ENCODE assay signal across 11 mouse cellular contexts in genomic region chr10:28087341-28087740, GRCm38 (mm10). TPM values are rescaled to one million over a fixed set of nuclear protein-coding genes. Genes with fewer than 3 reads are reported as not detected.
DNase-seq lines count a peak whose midpoint lies in the region; ATAC-seq and TF ChIP-seq lines count a peak whose summit lies in the region.
"Had no signal": no experiment of that assay in that cellular context is flagged by ENCODE, and none has a peak within 500 bp of the region (broad histone marks: within the 10 kb centered on the region; RNA-seq: fewer than 3 reads in every experiment).

No protein-coding gene starts in this region.

- no peaks in the 10 kb centered on the region for H3K9me3 ChIP-seq in liver, postnatal 0 days (ENCODE audit: low read length)
- H3K9me3 ChIP-seq: heart, embryonic 10.5 days had no signal

- no peaks in the 10 kb centered on the region for H3K27me3 ChIP-seq in Patski
- no peaks in the 10 kb centered on the region for H3K27me3 ChIP-seq in liver, postnatal 0 days (ENCODE audit: insufficient read depth, low read length)

- 52% methylated on average over 6 of the region's 6 CpGs for WGBS in liver, postnatal 0 days (ENCODE audit: insufficient replicate concordance)

- peak; percentile 90 for ATAC-seq in Patski
- ATAC-seq in liver, postnatal 0 days: peak; percentile 90
- ATAC-seq in megakaryocyte-erythroid progenitor cell, adult 5-6 weeks (replicated peaks; ENCODE audit: low FRiP score, low TSS enrichment, poor library complexity, severe bottlenecking): no peak
- ATAC-seq: inflammation-experienced regulatory T-cells, adult 6 months had no signal

- CTCF ChIA-PET in Patski (lab: Charles Lee): interaction anchor here (1.3 kb wide), 1 partner anchor 9 kb away, joined by 6 read pairs; no protein-coding TSS in a partner anchor

- peak overlapping the region; percentile 79 for H3K27ac ChIP-seq in liver, postnatal 0 days (ENCODE audit: low read depth)
- H3K27ac ChIP-seq: heart, embryonic 10.5 days had no signal

- no peak for TF ChIP-seq EP300 in liver, postnatal 0 days (IDR thresholded peaks at IDR 0.05; ENCODE audit: low read depth)

- H3K4me1 ChIP-seq in liver, postnatal 0 days (ENCODE audit: insufficient read depth): peaks cover 2% of the 10 kb centered on the region; the same call in 1 of the 2 replicates

- H3K4me2 ChIP-seq in liver, postnatal 0 days (ENCODE audit: low read depth, low read length): no peak overlapping the region

- no peak for TF ChIP-seq CTCF in Patski (IDR thresholded peaks at IDR 0.05)
- TF ChIP-seq CTCF in liver, postnatal 0 days (IDR thresholded peaks at IDR 0.05; ENCODE audit: low read depth): no peak

- POLR2A ChIA-PET in Patski (lab: Charles Lee): no interaction called here

- peak; percentile 41 for DNase-seq in kidney, adult 11 months
- no peak for DNase-seq in kidney, postnatal 10 days
- DNase-seq in 3134 (ENCODE audit: extremely low read depth, insufficient read length, low spot score) (peak; percentile 35), Patski (ENCODE audit: low read depth, low spot score) (no peak)
- DNase-seq in liver, postnatal 0 days: peak; percentile 21
- DNase-seq in layer of hippocampus, adult 9-10 months (ENCODE audit: low spot score): no peak
- DNase-seq: cerebellum, adult 18-20 months; thymus, adult 18-20 months had no signal

- in situ Hi-C loops in Patski (cut with MboI; ENCODE audit: low pct_unique_long_range_greater_than_20kb): no loop called here

- no peak overlapping the region for H3K9ac ChIP-seq in liver, postnatal 0 days (replicated peaks)

- no peak overlapping the region for H3K4me3 ChIP-seq in liver, postnatal 0 days (ENCODE audit: low read depth, low read length)
- H3K4me3 ChIP-seq: heart, embryonic 10.5 days had no signal

- H3K36me3 ChIP-seq in liver, postnatal 0 days (replicated peaks; ENCODE audit: insufficient read depth, low read length): no peaks in the 10 kb centered on the region
- H3K36me3 ChIP-seq: heart, embryonic 10.5 days had no signal

RNA-seq across cellular contexts. Expression of gene Ptprk, which starts 12.7 kb away (rescaled TPM):
- 88.2 TPM for polyA plus RNA-seq in Patski (2021)
- polyA plus RNA-seq in liver, postnatal 0 days (2015; fragmentation: Nextera tagmentation; extraction: Ambion mirVana): 9.1 and 11.1 TPM in 2 replicates
- 0.15 TPM in 1 of 2 replicates, not detected in the other for total RNA-seq in megakaryocyte-erythroid progenitor cell, adult 5-6 weeks (2014; fragmentation: Nextera tagmentation)
- 0.15 and 0.23 TPM in 2 replicates for total RNA-seq in megakaryocyte-erythroid progenitor cell, adult 5-6 weeks (2017)

Comparison
In these comparisons a context has a peak if more than half of its experiments do, and no peak if none do; other contexts are left out.
1. DNase-seq: peak in kidney, adult 11 months (single experiment), 3134 (single experiment) and liver, postnatal 0 days (single experiment); none in kidney, postnatal 10 days (single experiment), Patski (single experiment) and layer of hippocampus, adult 9-10 months (single experiment).